Mouse (Mus musculus) heart, adult 2 months (tissue): ENCODE data around the gene Atp6v0a4.

Source experiments
- CTCF ChIP-seq: fragments of 200-600 bp; IDR thresholded peaks from 2 replicates; pipeline ENCODE4 v1.8.1; 2022; ENCODE audit warnings: antibody characterized with exemption, mild to moderate bottlenecking, moderate library complexity
- EP300 ChIP-seq: fragments of 200-500 bp; IDR thresholded peaks from 2 replicates; pipeline ENCODE4 v1.6.1; 2011; ENCODE audit warnings: low read depth, low read length, control low read depth; ENCODE audit not compliant: insufficient read depth
- POLR2A ChIP-seq: fragments of 200-500 bp; IDR thresholded peaks from 2 replicates; pipeline ENCODE4 v1.6.1; 2011; ENCODE audit warnings: mild to moderate bottlenecking, low read depth, low read length, control low read depth; ENCODE audit not compliant: insufficient read depth

DNA sequence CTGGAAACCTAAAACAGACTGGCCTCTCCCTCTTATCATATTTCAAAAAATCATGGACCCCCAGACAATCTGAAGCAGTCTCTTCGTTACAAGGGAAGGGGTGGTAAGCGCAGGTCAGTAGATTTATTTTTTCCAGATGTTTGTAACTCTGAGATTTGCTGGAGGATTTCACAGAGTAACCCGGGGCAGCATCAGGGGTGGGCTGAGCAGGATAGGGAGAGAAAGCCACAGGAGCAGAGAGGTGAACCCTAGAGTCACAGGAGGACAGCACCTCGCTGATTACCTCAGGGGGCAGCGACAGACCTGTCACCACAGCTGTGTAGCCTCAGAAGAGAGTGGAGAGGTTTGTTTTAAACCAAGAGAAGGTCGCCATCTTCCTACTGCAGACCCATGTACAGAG is 41.0 kb upstream of the Atp6v0a4 start:
- TF ChIP-seq POLR2A = no peak
- TF ChIP-seq CTCF = no peak
- TF ChIP-seq EP300 = no peak
